Mouse (Mus musculus): ENCODE results near the gene Aff1.

The Aff1 gene

DNA sequence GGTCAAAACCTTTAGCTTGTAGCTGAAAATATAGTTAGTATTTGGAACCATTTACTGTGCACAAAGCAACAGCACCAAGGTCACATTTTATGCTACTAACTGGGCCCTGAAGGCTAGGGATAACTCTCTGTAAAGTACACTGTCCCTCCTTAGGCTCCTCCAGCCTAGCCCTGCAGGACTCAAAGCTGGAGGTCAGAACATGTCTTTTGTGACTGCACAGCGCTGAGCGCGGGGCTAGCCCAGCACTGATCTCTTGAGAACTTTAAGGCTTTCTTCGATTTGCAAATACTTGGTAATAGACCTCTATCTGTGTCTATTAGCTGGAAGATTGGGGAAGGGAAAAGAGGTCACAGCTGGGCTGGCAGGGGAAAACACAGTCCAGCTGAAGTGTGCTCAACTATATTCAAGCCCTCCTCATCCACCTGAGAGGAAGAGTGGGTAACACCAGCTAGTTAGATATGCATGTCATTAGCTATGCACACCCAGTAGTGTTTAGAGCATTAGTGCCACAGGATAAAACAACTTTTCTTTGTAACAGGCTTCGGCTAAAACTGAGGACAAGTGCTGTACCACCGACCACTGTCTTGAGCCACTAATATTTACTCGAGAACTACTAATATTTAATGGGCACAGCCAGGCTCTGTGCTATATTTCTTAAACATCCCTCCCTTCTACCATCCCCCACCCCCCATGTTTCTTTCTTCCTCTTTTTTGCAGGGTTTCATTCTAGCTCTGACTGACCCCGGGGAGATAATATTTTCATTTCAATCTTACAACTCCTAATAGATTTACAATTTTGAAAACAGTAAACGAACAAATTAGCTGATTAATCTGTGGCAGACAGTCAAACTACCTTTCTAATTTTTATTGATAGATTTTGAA is 33.3 kb downstream of the Aff1 start:
- no peak for DNase-seq (ENCODE audit: low read depth, low spot score)

DNA sequence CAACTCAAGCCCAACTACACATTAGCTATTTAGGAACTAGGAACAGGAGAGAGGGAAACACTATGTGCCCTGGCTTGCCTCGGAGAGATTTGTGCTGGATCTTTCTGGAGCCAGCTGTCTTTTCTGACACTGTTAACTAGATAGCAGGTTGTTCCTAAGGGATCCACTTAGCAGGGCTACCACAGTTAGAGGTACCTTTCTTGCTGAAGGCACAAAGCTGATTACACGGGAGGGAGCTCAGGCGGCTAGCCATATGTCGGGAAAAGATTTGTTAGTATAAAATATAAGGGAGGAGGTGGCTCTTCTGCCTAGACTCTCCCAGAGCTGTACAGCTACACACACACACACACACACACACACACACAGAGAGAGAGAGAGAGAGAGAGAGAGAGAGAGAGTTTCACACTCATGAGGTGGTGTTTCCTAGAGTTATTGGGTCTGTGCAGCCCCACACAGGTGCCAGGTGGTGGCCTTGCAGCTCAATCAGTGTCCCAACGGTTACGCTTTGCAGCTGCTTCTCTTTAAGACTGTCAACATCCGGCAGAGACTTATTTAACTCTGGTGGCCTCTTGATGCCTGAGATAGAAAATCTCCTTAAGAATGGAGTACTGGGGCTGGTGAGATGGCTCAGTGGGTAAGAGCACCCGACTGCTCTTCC is 34.2 kb downstream of the Aff1 start:
- no peak for DNase-seq (ENCODE audit: low read depth, low spot score)

DNA sequence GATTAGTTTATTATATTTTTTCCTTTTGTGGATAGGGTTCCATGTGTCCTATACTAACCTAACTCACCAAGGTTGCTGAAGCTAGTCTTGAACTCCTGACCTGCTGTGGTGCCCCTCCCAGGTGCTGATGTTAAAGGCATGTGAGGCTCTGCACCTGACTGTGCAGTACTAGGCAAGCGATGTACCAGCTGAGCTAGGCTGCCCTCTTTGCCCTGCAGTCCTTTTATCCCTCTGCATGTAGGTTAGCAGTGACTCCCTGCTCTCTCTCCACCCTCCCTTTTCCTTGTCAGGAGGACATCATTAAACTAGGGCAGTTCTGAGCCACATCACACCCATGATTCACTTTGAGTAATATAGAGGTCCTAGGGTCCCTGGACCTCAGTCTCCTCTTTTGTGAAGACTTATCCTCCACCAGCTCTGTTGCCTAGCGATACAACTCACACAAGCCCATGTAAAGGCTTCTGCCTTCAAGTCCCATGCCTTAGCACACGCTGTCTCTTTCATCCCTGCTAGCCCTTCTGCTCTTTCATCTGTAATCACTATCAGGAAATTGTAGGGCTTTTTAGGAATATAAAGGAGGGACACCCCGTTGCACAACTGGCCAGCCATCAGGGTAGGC is 35.7 kb downstream of the Aff1 start:
- DNase-seq (ENCODE audit: low read depth, low spot score), result no peak

DNA sequence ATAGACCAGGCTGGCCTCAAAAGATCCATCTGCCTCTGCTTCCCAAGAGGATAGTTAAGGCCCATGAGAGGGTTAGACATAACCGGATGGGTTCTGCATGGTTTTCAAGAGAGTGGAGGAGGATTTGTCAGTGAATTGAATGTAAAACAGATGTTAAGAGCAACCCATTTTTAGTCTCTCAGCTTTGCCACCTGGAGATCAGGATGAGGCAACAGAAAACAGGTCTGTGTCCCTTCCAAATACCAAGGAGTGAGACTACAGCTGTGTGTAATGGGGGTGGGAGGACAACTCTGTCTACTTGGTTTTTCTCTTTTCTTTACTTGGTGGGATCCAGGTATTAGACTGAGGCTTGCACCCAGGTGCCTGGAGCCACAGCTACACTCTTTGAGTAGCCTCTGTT is 37.1 kb downstream of the Aff1 start:
- no peak for DNase-seq (ENCODE audit: low read depth, low spot score)

DNA sequence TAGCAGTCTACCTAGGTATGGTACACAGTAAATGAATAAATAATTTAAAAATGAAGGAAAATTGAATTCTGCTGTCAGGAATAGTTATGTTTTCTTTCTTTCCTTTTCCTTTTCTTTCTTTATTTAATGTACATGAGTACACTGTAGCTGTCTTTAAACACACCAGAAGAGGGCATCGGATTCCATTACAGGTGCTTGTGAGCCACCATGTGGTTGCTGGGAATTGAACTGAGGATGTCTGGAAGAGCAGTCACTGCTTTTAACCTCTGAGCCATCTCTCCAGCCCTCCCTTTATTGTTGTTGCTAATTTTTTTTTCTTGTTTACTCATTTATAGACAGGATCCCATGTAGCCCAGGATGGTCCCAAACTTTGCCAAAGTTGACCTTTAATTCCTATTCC is 38.0 kb downstream of the Aff1 start:
- no peak for DNase-seq (ENCODE audit: low read depth, low spot score)

DNA sequence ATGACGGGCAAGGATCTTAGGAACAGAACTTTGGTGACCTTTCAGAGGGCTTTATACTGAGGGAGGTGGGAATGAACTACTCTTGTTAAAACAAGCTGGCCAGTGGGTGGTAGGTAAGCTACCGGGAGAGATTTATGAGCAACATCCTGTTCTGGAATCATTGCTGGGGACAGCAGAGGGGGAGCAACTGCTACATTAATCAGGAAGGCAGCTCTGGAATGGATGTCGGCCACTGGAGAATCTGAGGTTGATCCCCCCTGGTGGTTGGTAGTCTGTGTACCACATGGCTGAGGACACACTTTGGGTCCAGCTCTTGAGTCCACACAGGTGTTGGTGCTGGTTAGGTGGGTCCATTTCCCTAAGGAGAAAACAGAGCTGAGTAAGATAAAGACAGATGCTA is 38.6 kb downstream of the Aff1 start:
- no peak for DNase-seq (ENCODE audit: low read depth, low spot score)

DNA sequence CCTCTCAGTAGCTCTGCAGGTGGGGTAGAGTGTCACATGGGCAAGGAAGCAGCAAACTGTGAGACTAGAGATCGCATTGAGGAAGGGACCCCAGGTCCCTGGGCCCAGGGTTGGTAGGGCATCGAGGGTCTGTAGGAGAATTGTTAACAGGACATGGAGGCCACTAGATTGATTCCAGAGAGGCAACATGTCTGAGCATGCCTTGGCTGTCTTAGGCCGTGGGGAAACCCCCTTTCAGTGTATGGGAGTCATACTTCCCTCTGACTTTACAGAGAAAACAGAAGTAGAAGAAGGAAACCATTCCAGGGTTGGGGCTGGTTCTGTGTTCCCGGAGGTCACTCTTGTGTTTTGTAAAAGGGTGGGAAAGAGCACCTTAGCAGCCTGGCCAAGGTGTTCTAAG is 40.4 kb downstream of the Aff1 start:
- no peak for DNase-seq (ENCODE audit: low read depth, low spot score)

DNA sequence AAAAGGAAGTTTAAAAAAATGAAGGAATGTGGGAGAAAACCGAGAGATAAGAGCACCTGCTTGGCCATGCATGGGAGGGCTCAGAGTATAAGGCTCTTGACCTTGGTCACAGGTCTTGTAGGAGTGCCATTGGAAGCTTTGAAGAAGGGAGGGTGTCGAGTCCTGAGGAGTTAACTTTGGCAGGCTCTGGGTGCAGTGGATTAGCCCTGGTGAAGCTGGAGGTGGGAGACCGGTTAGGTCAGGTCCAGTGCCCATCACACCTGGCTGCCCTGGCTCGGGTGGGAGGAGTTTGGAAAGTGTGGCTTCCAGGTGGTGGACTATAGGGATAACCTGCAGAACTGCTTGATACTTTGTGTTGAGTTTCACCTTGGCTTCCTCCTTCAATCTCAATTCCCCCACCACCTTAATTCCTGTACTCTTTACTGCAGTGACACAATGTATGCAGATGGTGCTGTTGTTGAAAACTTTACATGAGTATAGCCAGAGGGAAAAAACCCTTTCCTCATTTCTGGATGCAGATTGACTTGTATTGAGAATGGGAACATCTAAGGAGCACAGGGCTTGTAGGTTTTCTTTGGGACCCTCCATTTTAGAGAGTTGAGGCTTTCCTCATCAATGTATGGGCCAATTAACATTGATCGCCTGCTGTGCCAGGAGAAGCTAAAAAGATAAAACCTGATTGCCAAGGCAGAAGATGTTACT is 43.4 kb downstream of the Aff1 start:
- DNase-seq (ENCODE audit: low read depth, low spot score), result no peak

DNA sequence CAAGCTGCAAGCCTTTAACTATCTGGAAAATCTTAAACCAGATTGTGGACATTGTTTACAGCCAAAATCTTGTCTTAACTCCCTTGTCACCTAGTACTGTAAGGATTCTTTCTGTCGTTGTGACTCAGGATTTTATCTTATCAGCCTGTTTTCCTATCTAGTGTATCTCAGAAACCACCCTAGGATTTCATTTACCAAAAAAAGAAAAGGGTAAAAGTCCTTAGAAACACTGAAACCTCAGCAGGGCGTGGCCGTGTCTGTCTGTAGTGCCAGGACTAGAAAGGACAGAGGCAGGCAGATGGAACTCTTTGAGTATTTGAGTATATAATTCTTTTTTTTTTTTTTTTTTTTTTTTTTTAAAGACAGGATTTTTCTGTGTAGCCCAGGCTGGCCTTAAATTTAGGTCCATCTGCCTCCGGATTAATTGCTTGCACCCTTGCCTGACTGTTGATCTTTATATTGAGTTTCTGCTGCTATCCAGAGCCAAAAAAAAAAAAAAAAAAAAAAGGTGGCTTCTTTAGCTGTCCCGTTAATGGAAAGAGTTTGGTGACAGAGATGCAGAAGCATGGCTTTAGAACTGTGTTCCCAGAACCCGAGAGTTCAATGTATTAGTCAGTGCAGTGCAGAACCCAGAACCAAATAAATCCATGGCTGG is 44.5 kb downstream of the Aff1 start:
- DNase-seq (ENCODE audit: low read depth, low spot score), result no peak

DNA sequence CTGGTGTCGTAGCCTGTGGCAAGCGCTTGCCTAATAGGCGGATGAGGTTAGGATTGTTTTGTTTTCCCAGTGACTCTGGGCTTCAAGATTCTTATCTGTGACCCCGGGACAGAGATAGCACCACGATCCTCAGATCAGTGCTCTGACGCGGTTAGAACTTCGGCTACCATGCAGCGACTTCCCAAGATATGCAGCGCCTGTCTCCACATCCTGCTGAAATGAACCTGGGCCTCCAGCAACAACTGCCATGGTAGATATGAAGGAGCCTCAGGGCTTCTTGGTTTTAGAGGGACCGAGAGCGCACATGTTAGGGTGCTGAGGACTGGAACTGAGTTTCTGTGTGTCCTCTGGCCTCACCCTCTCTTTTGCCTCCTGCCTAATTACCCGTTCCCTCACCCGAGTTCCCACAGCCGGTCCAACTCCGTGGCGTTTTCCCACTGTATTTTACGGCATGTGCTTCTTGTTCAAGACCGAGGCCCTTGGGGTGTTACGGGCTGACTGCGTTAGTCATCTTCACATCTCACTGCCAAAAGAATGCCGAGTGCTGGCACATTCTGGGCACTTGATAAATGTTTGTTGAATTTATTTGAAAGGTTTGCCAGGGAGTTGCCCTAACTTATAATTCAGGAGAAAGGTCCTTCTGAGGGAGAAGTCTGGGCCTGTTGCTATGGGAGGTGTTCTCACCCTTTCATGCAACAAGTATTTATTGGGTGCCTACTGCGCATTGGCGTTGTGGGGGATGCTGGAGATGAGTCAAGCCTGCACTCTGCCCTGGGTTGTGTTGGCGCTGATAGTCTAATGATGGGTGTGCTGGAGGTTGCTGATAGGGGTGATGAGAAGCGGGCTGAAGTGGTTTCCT is 45.3 kb downstream of the Aff1 start:
- DNase-seq (ENCODE audit: low read depth, low spot score), result no peak

DNA sequence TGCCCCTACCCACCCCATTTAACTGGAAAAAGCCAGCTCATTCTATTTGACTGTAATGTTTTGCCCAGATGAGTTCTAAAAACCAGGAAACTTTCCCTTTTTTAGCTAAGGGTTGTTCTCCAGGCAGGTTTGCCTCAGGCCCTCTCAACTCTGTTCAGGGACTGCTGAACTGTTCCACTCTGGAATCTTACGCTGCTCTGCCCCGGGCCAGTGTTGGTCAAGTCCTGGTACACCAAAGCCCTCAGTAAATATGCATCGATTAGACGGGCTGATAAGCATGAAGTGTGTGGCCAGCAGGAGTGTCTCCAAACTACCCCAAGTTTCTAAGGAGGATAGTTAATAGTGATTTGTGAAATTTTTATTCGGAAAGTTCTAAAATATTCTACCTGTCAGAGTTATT is 46.3 kb downstream of the Aff1 start:
- DNase-seq (ENCODE audit: low read depth, low spot score), result no peak

DNA sequence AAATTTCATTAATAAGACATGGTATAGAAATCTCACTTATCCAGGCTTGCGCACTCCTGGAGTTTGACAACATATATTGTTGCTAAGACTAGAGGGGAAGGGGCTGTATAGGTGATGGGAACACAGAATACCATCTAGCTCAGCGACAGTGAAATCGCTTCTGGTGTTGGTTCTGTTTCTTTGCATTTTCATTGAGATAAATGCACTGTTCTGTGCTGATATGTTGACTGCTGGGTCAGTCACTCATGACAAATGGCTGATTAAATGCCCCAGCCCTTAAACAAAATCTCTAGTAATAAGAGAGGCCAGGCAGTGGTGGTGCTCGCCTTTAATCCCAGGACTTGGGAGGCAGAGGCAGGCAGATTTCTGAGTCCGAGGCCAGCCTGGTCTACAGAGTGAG is 47.0 kb downstream of the Aff1 start:
- no peak for DNase-seq (ENCODE audit: low read depth, low spot score)

DNA sequence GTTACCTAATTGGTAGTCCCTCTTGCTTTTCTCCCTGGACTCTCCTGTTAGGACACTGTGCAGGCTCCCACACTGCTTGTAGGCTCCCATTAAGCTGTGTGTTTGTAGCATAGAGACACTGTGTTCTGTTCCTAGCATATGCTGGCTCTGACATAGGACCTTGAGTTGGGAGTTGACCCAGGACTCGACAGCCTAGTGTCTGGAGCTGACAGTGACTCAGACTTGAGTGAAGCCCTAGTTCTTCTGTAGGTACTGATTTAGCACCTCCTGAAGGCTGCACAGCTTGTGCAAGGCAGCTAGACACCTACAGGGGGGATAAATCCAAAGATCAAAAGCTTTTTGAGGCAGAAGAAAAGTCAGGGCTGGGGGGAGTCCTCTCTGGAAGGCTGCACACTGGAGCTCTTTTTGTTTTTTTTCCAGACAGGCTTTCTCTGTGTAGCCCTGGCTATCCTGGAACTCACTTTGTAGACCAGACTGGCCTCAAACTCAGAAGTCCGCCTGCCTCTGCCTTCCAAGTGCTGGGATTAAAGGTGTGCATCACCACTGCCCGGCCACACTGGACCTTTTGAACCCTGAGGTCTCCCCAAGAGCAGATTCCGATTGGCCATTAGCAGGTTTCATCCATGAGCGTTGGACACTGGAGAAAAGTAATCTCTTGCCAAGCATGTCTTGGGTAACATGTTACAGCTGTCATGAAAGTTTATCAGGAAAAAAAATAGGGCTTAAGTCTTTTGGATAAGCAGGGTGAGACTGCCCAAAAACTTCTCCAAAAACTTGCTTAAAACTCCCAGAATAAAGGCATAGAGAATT is 48.1 kb downstream of the Aff1 start:
- no peak for DNase-seq (ENCODE audit: low read depth, low spot score)

DNA sequence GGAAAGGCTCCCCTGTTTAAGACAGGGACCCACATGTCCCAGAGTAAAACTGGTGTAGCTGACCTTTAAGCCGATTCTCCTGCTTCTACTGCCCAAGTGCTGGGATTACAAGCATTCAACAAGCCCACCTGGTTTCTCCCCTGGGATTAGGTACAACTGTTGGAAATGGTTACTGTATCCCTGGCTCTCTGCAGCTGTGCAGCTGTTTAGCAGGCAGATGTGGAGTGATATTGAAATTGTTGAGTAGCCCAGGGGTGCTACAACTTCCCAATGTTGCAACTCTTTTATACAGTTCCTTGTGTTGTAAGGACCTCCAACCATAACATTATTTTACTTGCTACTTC is 48.7 kb downstream of the Aff1 start:
- no peak for DNase-seq (ENCODE audit: low read depth, low spot score)

DNA sequence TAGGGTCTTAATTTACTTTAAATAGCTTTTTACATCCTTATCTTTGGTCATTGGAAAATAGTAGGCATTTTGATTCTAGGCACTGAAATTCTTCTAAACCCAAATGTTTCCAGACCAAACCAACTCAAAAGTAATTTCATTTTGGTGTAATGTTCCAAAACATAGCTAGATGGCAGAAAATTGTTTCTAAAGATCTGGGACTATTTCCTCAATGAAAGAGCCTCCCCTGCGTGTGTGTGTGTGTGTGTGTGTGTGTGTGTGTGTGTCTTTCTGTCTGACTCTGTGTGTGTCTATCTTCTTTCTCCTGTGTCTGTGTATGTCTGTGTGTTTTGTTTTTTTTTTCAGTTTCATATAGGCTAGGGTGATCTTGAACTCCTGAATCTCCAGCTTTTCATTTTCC is 49.3 kb downstream of the Aff1 start:
- DNase-seq (ENCODE audit: low read depth, low spot score), result no peak

DNA sequence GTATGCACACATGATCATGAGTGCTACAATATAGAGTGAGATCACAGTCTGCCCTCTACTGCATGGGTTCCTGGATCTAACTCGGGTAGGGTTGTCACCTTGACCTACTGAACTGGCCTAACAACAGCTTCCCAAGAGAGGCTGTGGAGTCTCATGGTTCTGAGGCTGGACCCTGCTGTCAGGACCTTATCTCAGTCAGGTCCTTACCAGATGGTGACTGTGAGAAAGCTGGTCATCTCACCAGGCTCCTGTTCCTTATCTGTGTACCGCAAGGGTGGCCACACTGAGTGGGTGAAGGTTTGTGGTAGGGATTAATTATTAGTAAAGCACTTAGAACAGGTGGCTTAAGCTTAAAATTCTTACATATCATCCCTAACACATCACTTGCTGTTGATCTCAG is 49.8 kb downstream of the Aff1 start:
- DNase-seq (ENCODE audit: low read depth, low spot score), result no peak

DNA sequence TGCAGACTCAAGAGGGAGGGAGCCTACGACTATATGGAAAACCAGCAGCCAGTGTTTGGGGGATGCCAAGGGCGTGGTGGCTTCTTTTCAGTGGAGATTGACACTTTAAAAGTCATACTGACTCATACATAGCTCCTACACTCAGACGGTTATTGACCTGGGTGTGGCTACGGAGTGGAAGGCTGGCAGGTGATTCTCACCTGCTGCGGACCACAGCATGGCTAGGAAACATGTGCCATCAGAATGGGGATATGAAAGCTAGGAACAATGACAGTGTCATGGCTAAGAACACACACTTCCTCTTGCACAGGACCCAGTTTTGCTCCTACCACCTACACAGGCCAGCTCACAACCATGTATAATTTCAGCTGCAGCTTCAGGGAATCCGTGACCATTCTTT is 52.4 kb downstream of the Aff1 start:
- DNase-seq (ENCODE audit: low read depth, low spot score), result no peak

DNA sequence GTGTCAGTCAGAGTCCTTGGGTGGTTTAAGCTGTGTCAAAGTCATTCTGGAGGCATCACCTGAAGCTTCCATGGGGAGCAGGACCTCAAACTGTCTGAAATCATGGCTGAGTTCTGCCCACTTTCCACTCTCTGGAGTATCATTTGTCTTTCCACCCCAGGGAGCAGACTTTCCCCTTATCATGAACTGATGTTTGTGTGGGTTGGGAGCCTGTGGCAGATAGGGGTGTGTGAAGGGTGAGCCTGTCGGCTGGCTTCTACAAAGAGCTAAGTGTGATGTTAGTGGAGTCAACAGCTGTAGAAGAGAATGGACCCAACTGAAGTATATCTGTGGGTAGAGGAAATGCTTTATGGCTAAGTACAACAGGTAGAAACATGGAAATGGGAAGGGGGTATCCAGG is 53.5 kb downstream of the Aff1 start:
- no peak for DNase-seq (ENCODE audit: low read depth, low spot score)

DNA sequence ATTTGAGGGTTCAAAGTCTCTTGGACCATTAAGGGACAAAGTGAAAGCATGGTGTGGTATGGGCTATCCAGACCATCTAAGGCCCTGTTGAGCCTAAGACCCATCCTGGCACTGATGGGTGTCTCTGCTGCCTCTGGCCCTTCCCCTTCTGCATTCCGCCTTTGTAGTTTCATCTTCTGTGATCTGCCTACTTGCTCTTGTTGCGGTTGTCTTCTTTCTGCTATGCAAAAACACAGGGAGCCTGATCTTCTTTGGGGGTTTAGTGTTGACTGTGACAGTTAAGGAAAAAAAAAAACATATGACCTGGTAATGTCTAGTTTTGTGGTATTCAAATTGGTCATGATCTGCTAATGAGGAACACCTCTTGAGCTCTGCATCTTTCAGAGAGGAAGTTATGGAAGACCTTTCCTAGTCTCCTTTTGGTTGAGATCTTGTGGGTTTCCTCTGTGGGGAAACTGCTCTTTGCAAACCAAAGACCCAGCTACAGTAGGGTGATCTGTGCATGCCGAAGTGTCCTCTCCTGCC is 54.4 kb downstream of the Aff1 start:
- DNase-seq (ENCODE audit: low read depth, low spot score), result no peak

DNA sequence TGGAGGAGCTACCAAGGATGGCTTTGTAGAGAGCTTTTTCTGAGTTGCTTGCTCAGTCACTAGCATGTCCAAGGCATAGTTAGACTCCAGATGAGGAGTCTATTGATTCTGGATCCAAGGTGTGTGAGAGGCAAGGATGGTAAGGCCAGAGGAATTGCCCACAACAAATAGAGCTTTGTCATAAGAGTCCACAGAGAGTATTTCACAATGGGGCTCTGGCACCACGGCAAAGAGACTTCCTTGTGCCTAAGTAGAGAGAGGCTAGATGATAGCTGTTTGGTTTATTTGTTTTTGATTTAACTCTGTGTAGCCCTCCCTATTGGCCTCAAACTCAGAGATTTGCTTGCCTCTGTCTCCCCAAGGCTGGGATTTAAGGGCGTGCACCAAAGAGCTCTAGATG is 54.9 kb downstream of the Aff1 start:
- no peak for DNase-seq (ENCODE audit: low read depth, low spot score)
